ENCODE assay signal across 8 mouse cellular contexts in the genomic region with DNA sequence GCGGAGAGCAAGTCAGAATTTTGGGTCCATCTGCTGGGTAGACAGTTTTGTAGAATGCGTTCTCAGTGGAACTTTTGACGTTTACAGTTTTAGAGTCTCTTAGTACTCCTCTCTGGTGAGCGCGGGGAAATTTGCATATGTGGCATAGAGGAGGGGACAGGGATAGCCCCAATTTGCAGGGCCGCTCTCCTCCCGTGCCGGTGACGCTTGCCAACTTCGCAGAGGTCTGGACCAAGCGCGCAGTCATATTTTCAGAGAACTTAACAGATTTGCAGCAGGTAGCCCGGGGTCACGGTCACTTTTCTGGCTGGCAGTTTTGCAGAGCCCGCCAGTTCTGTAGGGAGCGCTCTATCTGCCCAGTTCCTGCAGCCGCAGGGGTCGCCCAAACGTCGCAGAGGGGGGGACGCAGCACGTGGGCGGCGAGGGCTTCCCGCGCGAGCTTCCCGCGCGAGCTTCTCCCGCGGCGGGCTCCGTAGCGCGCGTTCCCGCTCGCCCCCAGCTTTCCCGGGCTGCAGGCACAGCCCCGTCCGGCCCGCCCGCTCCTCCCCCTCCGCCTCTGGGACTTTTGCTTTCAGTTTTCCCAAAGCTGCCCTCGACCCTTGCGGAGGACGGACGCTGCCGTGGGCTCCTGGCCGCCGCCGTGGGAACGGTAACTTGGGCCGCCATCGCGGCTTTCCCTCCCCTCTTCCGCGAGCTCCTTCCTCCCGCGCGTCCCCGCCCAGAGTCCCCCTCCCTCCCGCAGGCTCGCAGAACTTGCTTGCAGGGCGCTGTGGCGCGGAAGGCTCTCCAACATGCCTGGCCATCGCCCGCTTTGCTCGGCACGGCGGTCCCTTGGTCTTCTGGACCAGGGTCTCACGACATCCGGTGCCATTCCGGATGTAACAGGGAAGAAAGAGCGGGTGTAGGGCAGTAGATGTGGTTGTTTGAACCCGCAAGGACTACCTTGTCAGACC. TPM values are rescaled to one million over a fixed set of nuclear protein-coding genes. Genes with fewer than 3 reads are reported as not detected.
DNase-seq lines count a peak whose midpoint lies in the region; ATAC-seq and TF ChIP-seq lines count a peak whose summit lies in the region.

Gene Casp7, plus strand, starts transcription at position 461 of the 953 bp plus-strand sequence.

- H3K4me3 ChIP-seq in forebrain, postnatal 0 days (ENCODE audit: low read depth, low read length) = peak within 1 kb of the TSS; percentile 63
- H3K4me3 ChIP-seq in hindbrain, embryonic 10.5 days = peak within 1 kb of the TSS; percentile 69
- H3K4me3 ChIP-seq in megakaryocyte, embryonic 14.5 days (replicated peaks) = peak within 1 kb of the TSS; percentile 96

- no peaks in the 10 kb centered on the region for H3K9me3 ChIP-seq in forebrain, postnatal 0 days (ENCODE audit: low read length)
- no peaks in the 10 kb centered on the region for H3K9me3 ChIP-seq in hindbrain, embryonic 10.5 days
- H3K9me3 ChIP-seq in megakaryocyte, embryonic 14.5 days = no peaks in the 10 kb centered on the region

- H3K27ac ChIP-seq in forebrain, postnatal 0 days (ENCODE audit: low read depth, low read length) = peak within 1 kb of the TSS; percentile 66; the same call in 1 of the 2 replicates
- peak within 1 kb of the TSS; percentile 92 for H3K27ac ChIP-seq in hindbrain, embryonic 10.5 days

- H3K27me3 ChIP-seq in forebrain, postnatal 0 days (ENCODE audit: insufficient read depth, low read length) = peaks cover 4% of the 10 kb centered on the region; the same call in 1 of the 2 replicates
- H3K27me3 ChIP-seq in hindbrain, embryonic 10.5 days (ENCODE audit: insufficient read depth, poor library complexity, severe bottlenecking) = peaks cover 51% of the 10 kb centered on the region
- H3K27me3 ChIP-seq in megakaryocyte, embryonic 14.5 days (replicated peaks) = no peaks in the 10 kb centered on the region

- TF ChIP-seq CTCF in forebrain, postnatal 0 days (IDR thresholded peaks at IDR 0.05; ENCODE audit: low read depth) = peak; percentile 26; the same call in 1 of the 2 replicates

- peak within 1 kb of the TSS; percentile 84 for H3K4me2 ChIP-seq in forebrain, postnatal 0 days (ENCODE audit: low read depth)

- ATAC-seq in forebrain, postnatal 0 days = peak; percentile 88

- DNase-seq in MEL-GATA-1-ER (ENCODE audit: extremely low read depth, low read depth) = peak; percentile 56
- peak; percentile 10 for DNase-seq in brain, embryonic 18.5 days (ENCODE audit: low read depth, low spot score)
- peak; percentile 73 for DNase-seq in forebrain, postnatal 0 days
- DNase-seq in hindbrain, embryonic 10.5 days (ENCODE audit: low spot score) = peak; percentile 78
- DNase-seq in left cerebral cortex, postnatal 10 days (ENCODE audit: extremely low spot score in 1 of 2, low spot score in 2 of 2) = peak; percentile 9 to 86
- DNase-seq in right cerebral cortex, adult 2 months (ENCODE audit: low spot score in 2 of 2) = peak; percentile 42
- DNase-seq in urinary bladder, postnatal 25 days (ENCODE audit: low spot score) = peak; percentile 64

- H3K9ac ChIP-seq in forebrain, postnatal 0 days = peak within 1 kb of the TSS; percentile 71

- H3K36me3 ChIP-seq in forebrain, postnatal 0 days (ENCODE audit: insufficient read depth) = no peaks in the 10 kb centered on the region
- no peaks in the 10 kb centered on the region for H3K36me3 ChIP-seq in hindbrain, embryonic 10.5 days
- peaks cover 19% of the 10 kb centered on the region for H3K36me3 ChIP-seq in megakaryocyte, embryonic 14.5 days (replicated peaks; ENCODE audit: low read length)

- no peaks in the 10 kb centered on the region for H3K4me1 ChIP-seq in forebrain, postnatal 0 days (ENCODE audit: insufficient read depth)
- H3K4me1 ChIP-seq in hindbrain, embryonic 10.5 days (replicated peaks) = peaks cover 20% of the 10 kb centered on the region
- peaks cover 86% of the 10 kb centered on the region for H3K4me1 ChIP-seq in megakaryocyte, embryonic 14.5 days

- WGBS in forebrain, postnatal 0 days = 1% methylated on average over 71 of the region's 78 CpGs
- WGBS in hindbrain, embryonic 10.5 days = 2% methylated on average over 78 of the region's 78 CpGs

- intact Hi-C loops in left cerebral cortex, postnatal 10 days (cut with DNase I) = no loop called here

RNA-seq across cellular contexts. Expression of gene Casp7, which starts in this region (rescaled TPM):
- total RNA-seq in forebrain, postnatal 0 days (2014; rRNA removed) = 21.4 and 23.7 TPM in 2 replicates
- polyA plus RNA-seq in forebrain, postnatal 0 days (2015; fragmentation: Nextera tagmentation; extraction: Ambion mirVana) = 23.8 and 28.8 TPM in 2 replicates
- polyA plus RNA-seq in hindbrain, embryonic 10.5 days (2016; fragmentation: Nextera tagmentation; extraction: Ambion mirVana) = 15.4 and 15.7 TPM in 2 replicates
- total RNA-seq in left cerebral cortex, postnatal 10 days (2021) = 10 to 100 TPM; 12.5 to 13.0 TPM
- 2.5 and 2.6 TPM in 2 replicates for polyA plus RNA-seq in megakaryocyte, embryonic 14.5 days (2012; ENCODE audit: insufficient read depth, low replicate concordance)

Comparison
In these comparisons a context has a peak if more than half of its experiments do, and no peak if none do; other contexts are left out.
1. Peak in every context shown above with its lines: DNase-seq, ATAC-seq, H3K4me3 ChIP-seq and H3K27ac ChIP-seq.
2. DNase-seq: peak in every context shown above with its lines; median percentile 78 in hindbrain, embryonic 10.5 days; 73 in forebrain, postnatal 0 days; 64 in urinary bladder, postnatal 25 days; 56 in MEL-GATA-1-ER; 48 in left cerebral cortex, postnatal 10 days; 42 in right cerebral cortex, adult 2 months; 10 in brain, embryonic 18.5 days.